Mouse (Mus musculus): Measurements from ENCODE around the gene Myo6. TPM values are rescaled to one million over a fixed set of nuclear protein-coding genes. Genes with fewer than 3 reads are reported as not detected.

The Myo6 gene
- polyA plus RNA-seq, 1 experiment, result 16.4 TPM

- no peaks in the 10 kb centered on the region for H3K4me1 ChIP-seq (ENCODE audit: control insufficient read depth, insufficient read depth, low read length)
- no peak overlapping the region for H3K27ac ChIP-seq (ENCODE audit: control insufficient read depth, insufficient read depth, low read depth, low read length, poor library complexity)
- TF ChIP-seq POLR2A (IDR thresholded peaks at IDR 0.05; ENCODE audit: borderline replicate concordance, control insufficient read depth, low read depth, low read length), result no peak
- no peak for TF ChIP-seq CTCF (IDR thresholded peaks at IDR 0.05; ENCODE audit: control insufficient read depth, insufficient read depth, low read length)
- WGBS, result 84% methylated on average over 1 of the region's 1 CpGs
- H3K4me3 ChIP-seq (replicated peaks; ENCODE audit: control insufficient read depth, low read depth, low read length), result no peak overlapping the region
Measured at GRCm38 (mm10) chr9:80275772-80276134, 110.9 kb downstream of the Myo6 start.

GRCm38 (mm10) chr9:80277157-80277556 is 112.3 kb downstream of the Myo6 start:
- H3K27ac ChIP-seq (ENCODE audit: control insufficient read depth, insufficient read depth, low read depth, low read length, poor library complexity), result no peak overlapping the region
- no peak overlapping the region for H3K4me3 ChIP-seq (replicated peaks; ENCODE audit: control insufficient read depth, low read depth, low read length)
- no peak for TF ChIP-seq CTCF (IDR thresholded peaks at IDR 0.05; ENCODE audit: control insufficient read depth, insufficient read depth, low read length)
- no peak for TF ChIP-seq POLR2A (IDR thresholded peaks at IDR 0.05; ENCODE audit: borderline replicate concordance, control insufficient read depth, low read depth, low read length)
- WGBS, result 51% methylated on average over 2 of the region's 2 CpGs
- H3K4me1 ChIP-seq (ENCODE audit: control insufficient read depth, insufficient read depth, low read length), result no peaks in the 10 kb centered on the region

DNA sequence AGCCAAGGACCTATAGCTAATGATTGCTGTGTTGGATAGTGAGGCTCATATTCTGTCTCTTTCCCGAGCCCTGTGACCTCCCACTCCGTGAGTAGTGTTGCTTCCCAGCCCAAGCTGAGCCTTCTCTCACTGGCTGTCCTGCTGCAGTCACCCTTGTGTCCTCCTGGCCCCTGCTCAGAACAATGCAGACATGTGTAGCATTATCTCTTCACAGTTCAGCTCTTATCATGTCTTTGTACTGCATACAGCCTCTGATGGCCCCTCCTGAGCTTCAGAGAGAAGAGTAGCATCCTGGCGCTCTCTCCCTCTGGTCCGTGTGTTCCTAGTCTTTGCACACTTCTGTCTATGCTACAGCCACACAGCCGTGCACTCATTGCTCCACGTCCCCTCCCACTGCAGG is 112.9 kb downstream of the Myo6 start:
- TF ChIP-seq POLR2A (IDR thresholded peaks at IDR 0.05; ENCODE audit: borderline replicate concordance, control insufficient read depth, low read depth, low read length) (no peak), CTCF (IDR thresholded peaks at IDR 0.05; ENCODE audit: control insufficient read depth, insufficient read depth, low read length) (no peak)
- 68% methylated on average over 6 of the region's 6 CpGs for WGBS
- Histone ChIP-seq H3K4me3 (replicated peaks; ENCODE audit: control insufficient read depth, low read depth, low read length) (no peak overlapping the region), H3K4me1 (ENCODE audit: control insufficient read depth, insufficient read depth, low read length) (no peaks in the 10 kb centered on the region), H3K27ac (ENCODE audit: control insufficient read depth, insufficient read depth, low read depth, low read length, poor library complexity) (no peak overlapping the region)

GRCm38 (mm10) chr9:80280724-80281123 is 115.9 kb downstream of the Myo6 start:
- TF ChIP-seq CTCF (IDR thresholded peaks at IDR 0.05; ENCODE audit: control insufficient read depth, insufficient read depth, low read length) (no peak), POLR2A (IDR thresholded peaks at IDR 0.05; ENCODE audit: borderline replicate concordance, control insufficient read depth, low read depth, low read length) (no peak)
- Histone ChIP-seq H3K4me1 (ENCODE audit: control insufficient read depth, insufficient read depth, low read length) (no peaks in the 10 kb centered on the region), H3K27ac (ENCODE audit: control insufficient read depth, insufficient read depth, low read depth, low read length, poor library complexity) (no peak overlapping the region), H3K4me3 (replicated peaks; ENCODE audit: control insufficient read depth, low read depth, low read length) (no peak overlapping the region)
- 87% methylated on average over 1 of the region's 1 CpGs for WGBS

GRCm38 (mm10) chr9:80282426-80282825 is 117.6 kb downstream of the Myo6 start:
- H3K27ac ChIP-seq (ENCODE audit: control insufficient read depth, insufficient read depth, low read depth, low read length, poor library complexity), result no peak overlapping the region
- no peaks in the 10 kb centered on the region for H3K4me1 ChIP-seq (ENCODE audit: control insufficient read depth, insufficient read depth, low read length)
- H3K4me3 ChIP-seq (replicated peaks; ENCODE audit: control insufficient read depth, low read depth, low read length), result no peak overlapping the region
- WGBS, result 77% methylated on average over 3 of the region's 3 CpGs
- no peak for TF ChIP-seq POLR2A (IDR thresholded peaks at IDR 0.05; ENCODE audit: borderline replicate concordance, control insufficient read depth, low read depth, low read length)

DNA sequence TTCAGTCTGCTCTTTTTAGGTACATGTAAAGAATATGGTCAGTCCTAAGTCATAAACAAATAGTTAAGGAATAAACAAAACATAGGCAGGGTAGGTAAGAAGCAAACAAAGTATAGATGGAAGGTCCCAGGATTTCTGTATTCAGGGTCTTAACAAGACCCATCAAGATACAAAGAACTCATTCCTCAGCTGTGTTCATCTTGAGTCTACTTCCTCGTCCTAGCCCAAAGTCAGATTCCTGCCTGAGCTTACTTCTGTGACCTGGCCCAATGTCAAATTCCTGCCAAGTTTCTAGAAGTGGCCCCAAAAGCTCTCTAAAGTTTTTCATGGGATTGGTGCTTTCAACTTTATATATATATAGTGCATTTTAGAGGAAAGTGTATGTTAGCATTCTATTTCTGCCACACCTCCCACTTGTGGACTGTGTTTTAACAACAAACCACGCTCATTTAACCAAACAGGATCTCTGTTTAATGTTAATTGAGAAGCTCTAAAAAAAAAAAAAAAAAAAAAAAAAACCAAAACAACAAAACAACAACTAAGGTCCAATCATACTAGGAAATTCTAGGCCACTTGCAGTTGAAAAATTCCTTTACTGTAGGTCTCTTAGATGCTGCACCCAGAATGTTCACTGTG is 119.8 kb downstream of the Myo6 start:
- Histone ChIP-seq H3K4me3 (replicated peaks; ENCODE audit: control insufficient read depth, low read depth, low read length) (no peak overlapping the region), H3K4me1 (ENCODE audit: control insufficient read depth, insufficient read depth, low read length) (no peaks in the 10 kb centered on the region), H3K27ac (ENCODE audit: control insufficient read depth, insufficient read depth, low read depth, low read length, poor library complexity) (no peak overlapping the region)
- 73% methylated on average over 2 of the region's 2 CpGs for WGBS
- TF ChIP-seq POLR2A (IDR thresholded peaks at IDR 0.05; ENCODE audit: borderline replicate concordance, control insufficient read depth, low read depth, low read length) (no peak), CTCF (IDR thresholded peaks at IDR 0.05; ENCODE audit: control insufficient read depth, insufficient read depth, low read length) (no peak)

- 19% methylated on average over 7 of the region's 7 CpGs for WGBS
- no peaks in the 10 kb centered on the region for H3K4me1 ChIP-seq (ENCODE audit: control insufficient read depth, insufficient read depth, low read length)
- TF ChIP-seq POLR2A (IDR thresholded peaks at IDR 0.05; ENCODE audit: borderline replicate concordance, control insufficient read depth, low read depth, low read length) (no peak), CTCF (IDR thresholded peaks at IDR 0.05; ENCODE audit: control insufficient read depth, insufficient read depth, low read length) (no peak)
- H3K27ac ChIP-seq (ENCODE audit: control insufficient read depth, insufficient read depth, low read depth, low read length, poor library complexity), result no peak overlapping the region
- H3K4me3 ChIP-seq (replicated peaks; ENCODE audit: control insufficient read depth, low read depth, low read length), result no peak overlapping the region
Measured at GRCm38 (mm10) chr9:80286845-80287244, 122.0 kb downstream of the Myo6 start.

DNA sequence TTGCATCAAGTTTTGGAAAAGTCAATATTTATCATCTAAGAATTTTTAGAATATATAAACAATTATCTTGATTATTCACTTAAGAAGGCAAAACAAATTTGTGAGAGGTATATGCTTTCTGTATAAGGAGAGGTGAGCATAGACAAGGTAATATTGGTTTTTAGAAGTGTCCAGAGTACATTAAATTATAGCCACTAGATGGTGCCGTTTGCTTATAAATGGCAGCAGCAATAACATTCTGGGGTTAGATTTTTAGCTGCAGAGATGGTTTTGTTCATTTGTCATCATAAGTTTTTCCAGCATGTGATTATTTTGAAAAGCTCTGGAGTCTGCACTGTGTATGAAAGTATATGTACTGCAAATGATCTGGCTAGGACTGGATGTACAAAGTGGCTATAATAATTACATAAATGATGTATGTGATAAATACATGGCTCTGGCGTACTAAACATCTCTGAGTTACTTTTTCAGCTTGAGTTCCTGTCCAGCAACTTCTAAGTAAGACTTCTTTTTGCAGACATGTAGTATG is 128.3 kb downstream of the Myo6 start:
- TF ChIP-seq POLR2A (IDR thresholded peaks at IDR 0.05; ENCODE audit: borderline replicate concordance, control insufficient read depth, low read depth, low read length) (no peak), CTCF (IDR thresholded peaks at IDR 0.05; ENCODE audit: control insufficient read depth, insufficient read depth, low read length) (no peak)
- Histone ChIP-seq H3K27ac (ENCODE audit: control insufficient read depth, insufficient read depth, low read depth, low read length, poor library complexity) (no peak overlapping the region), H3K4me3 (replicated peaks; ENCODE audit: control insufficient read depth, low read depth, low read length) (no peak overlapping the region), H3K4me1 (ENCODE audit: control insufficient read depth, insufficient read depth, low read length) (no peaks in the 10 kb centered on the region)
- 40% methylated on average over 2 of the region's 2 CpGs for WGBS

DNA sequence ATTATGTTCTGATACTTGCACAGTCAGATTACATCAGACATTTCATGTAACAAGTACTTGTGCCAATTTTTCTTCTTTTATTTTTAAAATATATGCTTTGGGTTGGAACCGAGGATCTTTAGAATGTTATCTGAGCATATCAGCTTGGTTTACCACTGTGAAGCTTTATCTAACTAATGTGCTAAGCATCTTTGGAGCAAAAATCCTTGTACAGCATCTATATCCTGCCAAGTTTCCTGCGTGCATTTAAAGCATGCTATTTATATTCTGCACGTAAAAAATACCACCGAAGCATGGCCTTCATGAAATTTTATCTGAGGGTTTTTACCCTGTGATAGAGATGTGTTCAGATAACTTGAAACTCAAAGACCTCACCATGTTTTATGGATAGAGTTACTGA is 131.3 kb downstream of the Myo6 start:
- H3K27ac ChIP-seq (ENCODE audit: control insufficient read depth, insufficient read depth, low read depth, low read length, poor library complexity), result no peak overlapping the region
- WGBS, result 19% methylated on average over 4 of the region's 4 CpGs

More for the DNA sequence above, 131.3 kb downstream of the Myo6 start:
- H3K4me1 ChIP-seq (ENCODE audit: control insufficient read depth, insufficient read depth, low read length), result no peaks in the 10 kb centered on the region
- TF ChIP-seq POLR2A (IDR thresholded peaks at IDR 0.05; ENCODE audit: borderline replicate concordance, control insufficient read depth, low read depth, low read length), result no peak
- TF ChIP-seq CTCF (IDR thresholded peaks at IDR 0.05; ENCODE audit: control insufficient read depth, insufficient read depth, low read length), result no peak
- H3K4me3 ChIP-seq (replicated peaks; ENCODE audit: control insufficient read depth, low read depth, low read length), result no peak overlapping the region
